8 mouse cellular contexts compared by ENCODE assay signal in the genomic region with DNA sequence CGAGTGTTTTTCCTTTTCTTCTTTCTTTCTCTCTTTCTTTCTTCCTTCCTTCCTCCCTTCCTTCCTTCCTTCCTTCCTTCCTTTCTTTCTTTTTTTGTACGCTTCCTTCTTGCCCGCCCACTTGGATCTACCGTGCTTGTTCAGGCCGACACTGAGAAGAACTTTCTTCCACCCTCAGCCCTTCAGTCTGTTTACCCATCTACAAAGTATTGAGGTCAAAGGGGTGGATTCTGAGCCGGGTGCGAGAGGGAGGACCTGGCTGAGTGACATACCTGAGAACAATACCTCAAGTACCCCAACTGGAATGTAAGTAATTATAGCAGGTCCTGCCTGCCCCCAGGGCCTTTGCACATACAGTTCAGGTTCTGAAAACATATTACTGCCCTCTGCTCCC. TPM values are rescaled to one million over a fixed set of nuclear protein-coding genes. Genes with fewer than 3 reads are reported as not detected.
DNase-seq lines count a peak whose midpoint lies in the region; ATAC-seq and TF ChIP-seq lines count a peak whose summit lies in the region.

No protein-coding gene starts in this region.

- no peak for ATAC-seq in embryonic facial prominence, embryonic 13.5 days (ENCODE audit: insufficient number of reproducible peaks, insufficient read depth, low FRiP score, low TSS enrichment, low read depth)
- ATAC-seq in intestine, embryonic 16.5 days, result no peak
- ATAC-seq in frontal cortex, adult (ENCODE audit: low TSS enrichment), result no peak

- H3K27ac ChIP-seq in left cerebral cortex, adult 2 months, result peak overlapping the region; percentile 85
- peak overlapping the region; percentile 62; the same call in 1 of the 2 replicates for H3K27ac ChIP-seq in embryonic facial prominence, embryonic 13.5 days
- peak overlapping the region; percentile 45 for H3K27ac ChIP-seq in intestine, embryonic 16.5 days (ENCODE audit: low read length)

- H3K36me3 ChIP-seq in embryonic facial prominence, embryonic 13.5 days, result peaks cover 41% of the 10 kb centered on the region
- H3K36me3 ChIP-seq in intestine, embryonic 16.5 days (ENCODE audit: control insufficient read depth, insufficient read depth, low read length), result peaks cover 4% of the 10 kb centered on the region; the same call in 1 of the 2 replicates

- 14% methylated on average over 7 of the region's 7 CpGs for WGBS in embryonic facial prominence, embryonic 13.5 days
- 5% methylated on average over 7 of the region's 7 CpGs for WGBS in intestine, embryonic 16.5 days

- intact Hi-C loops in left cerebral cortex, adult 2 months (cut with DNase I), result no loop called here
- intact Hi-C loops in left cerebral cortex, postnatal 14 days (cut with DNase I), result no loop called here

- TF ChIP-seq CTCF in left cerebral cortex, adult 2 months (IDR thresholded peaks at IDR 0.05), result no peak

- peak overlapping the region; percentile 93 for H3K4me2 ChIP-seq in embryonic facial prominence, embryonic 13.5 days
- peak overlapping the region; percentile 97 for H3K4me2 ChIP-seq in intestine, embryonic 16.5 days (ENCODE audit: low read depth, low read length)

- H3K9me3 ChIP-seq in embryonic facial prominence, embryonic 13.5 days, result no peaks in the 10 kb centered on the region
- H3K9me3 ChIP-seq in intestine, embryonic 16.5 days (ENCODE audit: control insufficient read depth, low read length), result no peaks in the 10 kb centered on the region

- DNase-seq in left cerebral cortex, adult 2 months (ENCODE audit: extremely low spot score in 1 of 2, low spot score in 2 of 2), result no peak
- no peak for DNase-seq in left cerebral cortex, postnatal 14 days (ENCODE audit: low spot score in 2 of 2)
- DNase-seq in naive thymus-derived CD4-positive, alpha-beta T cell, adult 2 months (ENCODE audit: low read depth), result peak; percentile 63
- DNase-seq in layer of hippocampus, postnatal 14 days (ENCODE audit: low spot score in 2 of 2), result no peak
- no peak for DNase-seq in ovary, postnatal 36 days (ENCODE audit: low spot score)

- peaks cover 39% of the 10 kb centered on the region for H3K4me1 ChIP-seq in embryonic facial prominence, embryonic 13.5 days
- peaks cover 24% of the 10 kb centered on the region for H3K4me1 ChIP-seq in intestine, embryonic 16.5 days (ENCODE audit: control insufficient read depth, insufficient read depth, low read length)

- no peaks in the 10 kb centered on the region for H3K27me3 ChIP-seq in embryonic facial prominence, embryonic 13.5 days
- no peaks in the 10 kb centered on the region for H3K27me3 ChIP-seq in intestine, embryonic 16.5 days (replicated peaks; ENCODE audit: control insufficient read depth, insufficient read depth, low read length)

- peak overlapping the region; percentile 93 for H3K9ac ChIP-seq in embryonic facial prominence, embryonic 13.5 days
- H3K9ac ChIP-seq in intestine, embryonic 16.5 days (ENCODE audit: low read depth, low read length), result peak overlapping the region; percentile 86

- H3K4me3 ChIP-seq in left cerebral cortex, adult 2 months, result peak overlapping the region; percentile 73
- H3K4me3 ChIP-seq in embryonic facial prominence, embryonic 13.5 days, result peak overlapping the region; percentile 86
- H3K4me3 ChIP-seq in intestine, embryonic 16.5 days (ENCODE audit: low read length), result peak overlapping the region; percentile 82

RNA-seq across cellular contexts. Expression of gene Ano8, which starts 0.4 kb away (rescaled TPM):
- total RNA-seq in left cerebral cortex, adult 2 months (2021), result 10 to 100 TPM; 62.5 to 64.0 TPM
- 10 to 100 TPM; 68.7 to 74.9 TPM for total RNA-seq in left cerebral cortex, postnatal 14 days (2021)
- polyA plus RNA-seq in embryonic facial prominence, embryonic 13.5 days (2015; fragmentation: Nextera tagmentation; extraction: Ambion mirVana), result 2.2 and 3.0 TPM in 2 replicates
- 0.20 and 0.43 TPM in 2 replicates for polyA plus RNA-seq in intestine, embryonic 16.5 days (2015; fragmentation: Nextera tagmentation; extraction: Ambion mirVana)
- total RNA-seq in layer of hippocampus, postnatal 14 days (2021), result 10 to 100 TPM; 60.1 to 62.4 TPM

RNA-seq across cellular contexts. Expression of gene Gtpbp3, which starts 1.8 kb away (rescaled TPM):
- 10 to 100 TPM; 33.0 to 37.4 TPM for total RNA-seq in left cerebral cortex, adult 2 months (2021)
- 10 to 100 TPM; 29.8 to 30.8 TPM for total RNA-seq in left cerebral cortex, postnatal 14 days (2021)
- polyA plus RNA-seq in embryonic facial prominence, embryonic 13.5 days (2015; fragmentation: Nextera tagmentation; extraction: Ambion mirVana), result 22.4 and 23.5 TPM in 2 replicates
- 14.0 and 14.9 TPM in 2 replicates for polyA plus RNA-seq in intestine, embryonic 16.5 days (2015; fragmentation: Nextera tagmentation; extraction: Ambion mirVana)
- 10 to 100 TPM; 30.6 to 33.3 TPM for total RNA-seq in layer of hippocampus, postnatal 14 days (2021)

RNA-seq across cellular contexts. Expression of gene Dda1, which starts 17.1 kb away (rescaled TPM):
- 10 to 100 TPM; 75.0 to 87.0 TPM for total RNA-seq in left cerebral cortex, adult 2 months (2021)
- total RNA-seq in left cerebral cortex, postnatal 14 days (2021), result 100 to 1,000 TPM in 1 of 2 experiments, 10 to 100 TPM in 1; 96.0 to 106 TPM
- polyA plus RNA-seq in embryonic facial prominence, embryonic 13.5 days (2015; fragmentation: Nextera tagmentation; extraction: Ambion mirVana), result 109 and 113 TPM in 2 replicates
- polyA plus RNA-seq in intestine, embryonic 16.5 days (2015; fragmentation: Nextera tagmentation; extraction: Ambion mirVana), result 88.1 and 91.7 TPM in 2 replicates
- total RNA-seq in layer of hippocampus, postnatal 14 days (2021), result 100 to 1,000 TPM; 104 to 110 TPM

RNA-seq across cellular contexts. Expression of gene Mrpl34, which starts 21.4 kb away (rescaled TPM):
- 10 to 100 TPM; 49.2 to 57.1 TPM for total RNA-seq in left cerebral cortex, adult 2 months (2021)
- total RNA-seq in left cerebral cortex, postnatal 14 days (2021), result 10 to 100 TPM; 75.5 to 79.8 TPM
- 146 and 148 TPM in 2 replicates for polyA plus RNA-seq in embryonic facial prominence, embryonic 13.5 days (2015; fragmentation: Nextera tagmentation; extraction: Ambion mirVana)
- 224 and 234 TPM in 2 replicates for polyA plus RNA-seq in intestine, embryonic 16.5 days (2015; fragmentation: Nextera tagmentation; extraction: Ambion mirVana)
- 10 to 100 TPM; 52.6 to 62.7 TPM for total RNA-seq in layer of hippocampus, postnatal 14 days (2021)

RNA-seq across cellular contexts. Expression of gene Abhd8, which starts 22.7 kb away (rescaled TPM):
- total RNA-seq in left cerebral cortex, adult 2 months (2021), result 100 to 1,000 TPM; 302 to 335 TPM
- 100 to 1,000 TPM; 225 to 230 TPM for total RNA-seq in left cerebral cortex, postnatal 14 days (2021)
- 61.4 and 69.5 TPM in 2 replicates for polyA plus RNA-seq in embryonic facial prominence, embryonic 13.5 days (2015; fragmentation: Nextera tagmentation; extraction: Ambion mirVana)
- polyA plus RNA-seq in intestine, embryonic 16.5 days (2015; fragmentation: Nextera tagmentation; extraction: Ambion mirVana), result 24.0 and 25.1 TPM in 2 replicates
- 100 to 1,000 TPM; 179 to 181 TPM for total RNA-seq in layer of hippocampus, postnatal 14 days (2021)
